Mouse (Mus musculus): Measurements from ENCODE around the gene Gpld1.

The Gpld1 gene

GRCm38 (mm10) chr13:25020540-25020892 is 77.6 kb downstream of the Gpld1 start:
- no peak for DNase-seq (ENCODE audit: low read depth, low spot score)

- no peak for DNase-seq (ENCODE audit: low read depth, low spot score)
These were observed 79.4 kb downstream of the Gpld1 start for GRCm38 (mm10) chr13:25022386-25022785.

- no peak for DNase-seq (ENCODE audit: low read depth, low spot score)
These were observed 80.2 kb downstream of the Gpld1 start for GRCm38 (mm10) chr13:25023129-25023528.

- peak; percentile 51 for DNase-seq (ENCODE audit: low read depth, low spot score)
These were observed 81.7 kb downstream of the Gpld1 start for GRCm38 (mm10) chr13:25024655-25025054.

GRCm38 (mm10) chr13:25026409-25027113 is 83.6 kb downstream of the Gpld1 start:
- DNase-seq (ENCODE audit: low read depth, low spot score): no peak

GRCm38 (mm10) chr13:25027114-25027425 is 84.1 kb downstream of the Gpld1 start:
- DNase-seq (ENCODE audit: low read depth, low spot score): no peak

GRCm38 (mm10) chr13:25039488-25039887 is 96.5 kb downstream of the Gpld1 start:
- DNase-seq (ENCODE audit: low read depth, low spot score): no peak

Data from CD4-positive helper T cell, adult 2 months (primary cell).